Mouse (Mus musculus) limb, embryonic 14.5 days (tissue): ENCODE measurements at regions not wholly inside any gene's neighbourhood (a gene's known extent, or its start where the extent isn't known, plus 50 kb on each side); places are given as distances from the start of the nearest gene placed in this dataset.

Experiments used
- ATAC-seq: fragments of 200-750 bp; cut with Nextera tagmentation; 2 replicates; pipeline ENCODE4 v1.8.0; 2017; ENCODE audit warnings: low read depth, moderate number of reproducible peaks, moderate TSS enrichment; ENCODE audit not compliant: low FRiP score
- DNase-seq: peaks from one replicate; pipeline ENCODE4 v3.0.0-alpha.2; 2015; ENCODE audit warnings: low spot score
- H3K27ac ChIP-seq: fragments of 300-500 bp; sonication (generic); replicated peaks from 2 replicates; pipeline ENCODE4 v1.5.1; 2014; ENCODE audit warnings: low read depth, mild to moderate bottlenecking, low read length, moderate library complexity, mixed read lengths
- H3K27me3 ChIP-seq: fragments of 300-500 bp; sonication (generic); 2 replicates; pipeline ENCODE4 v1.6.1; 2014; ENCODE audit warnings: low read length, mixed read lengths; ENCODE audit not compliant: control insufficient read depth, insufficient read depth
- H3K36me3 ChIP-seq: fragments of 300-500 bp; sonication (generic); 2 replicates; pipeline ENCODE4 v1.6.1; 2014; ENCODE audit warnings: mild to moderate bottlenecking, low read length, moderate library complexity, mixed read lengths; ENCODE audit not compliant: control insufficient read depth, insufficient read depth
- H3K4me1 ChIP-seq: fragments of 300-500 bp; sonication (generic); 2 replicates; pipeline ENCODE4 v1.6.1; 2014; ENCODE audit warnings: antibody characterized with exemption, low read length, mixed read lengths; ENCODE audit not compliant: control insufficient read depth, insufficient read depth
- H3K4me2 ChIP-seq: fragments of 300-500 bp; sonication (generic); replicated peaks from 2 replicates; pipeline ENCODE4 v1.6.1; 2014; ENCODE audit warnings: low read depth, mild to moderate bottlenecking, low read length, moderate library complexity; ENCODE audit not compliant: severe bottlenecking
- H3K4me3 ChIP-seq: fragments of 300-500 bp; sonication (generic); replicated peaks from 2 replicates; pipeline ENCODE4 v1.5.1; 2014; ENCODE audit warnings: low read length
- H3K9ac ChIP-seq: fragments of 300-500 bp; sonication (generic); 2 replicates; pipeline ENCODE4 v1.6.1; 2014; ENCODE audit warnings: mild to moderate bottlenecking, low read depth, low read length, moderate library complexity; ENCODE audit not compliant: severe bottlenecking
- H3K9me3 ChIP-seq: fragments of 300-500 bp; sonication (generic); 2 replicates; pipeline ENCODE4 v1.6.1; 2016; ENCODE audit warnings: low read length; ENCODE audit not compliant: control insufficient read depth
- POLR2A ChIP-seq: fragments of 200-500 bp; IDR thresholded peaks from 2 replicates; pipeline ENCODE4 v1.8.0; 2012; ENCODE audit warnings: inconsistent platforms, mild to moderate bottlenecking, moderate library complexity, borderline replicate concordance; ENCODE audit not compliant: insufficient read depth, insufficient read length; ENCODE audit errors: extremely low read depth
- WGBS: fragments of 180-500 bp; shearing (Covaris S2); extraction: QIAGEN DNeasy Blood & Tissue Kit; methylation state at CpG from one replicate; pipeline ENCODE4 v1.1.7; 2014; 5-methylcytosine and 5-hydroxymethylcytosine counted together

DNA sequence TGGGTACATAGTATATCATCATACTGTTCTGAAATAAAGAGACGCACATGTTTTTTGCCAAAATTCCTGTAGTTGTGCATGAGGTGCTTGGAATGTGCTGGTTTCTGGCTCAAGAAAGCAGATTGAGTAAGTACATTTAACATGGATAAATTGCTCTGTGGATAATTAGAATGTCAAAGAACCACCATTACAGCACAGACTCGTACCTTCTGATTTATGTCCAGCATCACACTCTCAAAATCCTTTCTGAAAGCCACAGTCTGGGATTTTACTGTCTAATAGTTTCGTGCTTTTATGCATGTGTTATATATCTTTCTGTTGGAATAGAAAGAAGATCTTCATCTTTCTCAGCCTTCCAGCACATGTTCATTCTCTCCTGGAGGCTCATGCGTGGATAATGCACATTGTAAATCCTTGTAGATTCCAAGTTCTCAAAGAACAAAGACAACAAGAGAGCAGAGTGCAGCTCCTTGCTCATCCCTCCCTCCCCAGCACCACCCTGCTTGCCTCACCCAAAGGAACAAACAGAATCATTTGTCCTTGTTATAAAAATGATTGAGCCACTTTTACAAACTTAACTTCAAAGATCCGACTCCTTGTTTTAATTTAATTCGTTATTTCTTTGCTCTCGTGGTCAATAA, 348.9 kb upstream of the Ctso start:
- H3K36me3 ChIP-seq = no peaks in the 10 kb centered on the region
- 40% methylated on average over 7 of the region's 7 CpGs for WGBS

DNA sequence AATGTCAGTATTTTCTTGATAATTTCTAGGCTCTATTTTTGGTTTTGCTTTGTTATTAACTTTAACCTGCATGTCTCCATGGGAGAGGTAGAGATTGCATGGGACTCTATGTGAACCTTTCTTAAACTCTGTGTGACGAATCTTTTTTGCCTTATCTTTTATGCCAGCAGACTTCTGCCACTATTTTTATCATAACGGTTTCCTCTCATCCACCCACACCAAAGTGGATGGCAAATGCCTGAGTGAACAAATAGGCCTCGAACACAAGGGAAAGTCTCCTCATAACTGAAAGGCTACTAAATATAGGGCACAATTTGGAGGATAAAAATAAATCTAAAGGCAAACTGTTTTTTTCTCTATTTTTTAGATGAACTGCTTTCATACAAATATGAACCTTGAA, 343.3 kb upstream of the Ctso start:
- Histone ChIP-seq H3K4me2 (no peak overlapping the region), H3K27me3 (no peaks in the 10 kb centered on the region), H3K4me1 (no peaks in the 10 kb centered on the region), H3K9me3 (no peaks in the 10 kb centered on the region), H3K36me3 (no peaks in the 10 kb centered on the region), H3K27ac (no peak overlapping the region), H3K4me3 (no peak overlapping the region), H3K9ac (no peak overlapping the region)
- no peak for ATAC-seq
- no peak for DNase-seq
- WGBS = 89% methylated on average over 3 of the region's 3 CpGs
- TF ChIP-seq POLR2A = no peak

More for the DNA sequence above, 348.9 kb upstream of the Ctso start:
- Histone ChIP-seq H3K9me3 (no peaks in the 10 kb centered on the region), H3K4me3 (no peak overlapping the region), H3K4me2 (no peak overlapping the region), H3K27ac (no peak overlapping the region), H3K27me3 (no peaks in the 10 kb centered on the region), H3K9ac (no peak overlapping the region), H3K4me1 (no peaks in the 10 kb centered on the region)
- no peak for DNase-seq
- TF ChIP-seq POLR2A = no peak
- no peak for ATAC-seq

DNA sequence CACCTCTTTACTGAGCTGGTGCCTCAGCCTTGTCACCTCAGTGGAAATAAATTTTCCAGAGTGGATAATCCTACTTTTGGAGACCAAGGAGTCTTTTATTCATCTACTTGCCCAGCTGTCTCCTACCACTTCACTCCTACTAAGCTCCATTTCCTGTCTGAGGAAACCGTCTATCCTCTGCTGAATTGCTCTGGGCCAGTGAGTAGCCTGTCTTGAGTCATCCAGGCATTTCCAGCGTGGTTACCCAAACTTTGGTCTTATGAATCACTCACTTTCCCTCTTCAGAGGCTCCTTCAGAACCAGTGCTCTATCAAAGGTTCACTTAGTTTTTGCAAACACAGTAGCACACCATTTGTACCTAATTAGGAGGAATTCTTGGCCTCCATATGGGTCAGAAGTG, 303.2 kb upstream of the Ctso start:
- WGBS = 42% methylated on average over 2 of the region's 2 CpGs
- ATAC-seq = no peak

DNA sequence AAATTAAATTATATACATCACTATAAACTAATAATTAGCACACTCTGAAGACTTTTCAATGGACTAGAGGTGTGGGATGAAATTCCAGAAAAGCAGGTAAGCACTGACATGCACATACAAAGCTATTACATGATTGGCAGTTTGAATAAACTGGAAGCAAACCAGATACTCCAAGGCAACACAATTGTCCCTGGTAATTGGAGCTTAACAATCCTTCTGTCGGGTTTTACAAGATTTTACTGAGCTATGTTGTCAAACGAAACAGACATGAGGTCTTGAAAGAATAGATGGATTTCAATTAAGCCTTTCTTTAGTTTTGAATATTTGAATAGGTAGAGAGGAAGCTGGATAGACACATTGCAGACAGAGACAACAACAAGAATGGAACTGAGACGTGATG, 273.9 kb upstream of the Ctso start:
- Histone ChIP-seq H3K4me1 (no peaks in the 10 kb centered on the region), H3K27ac (no peak overlapping the region), H3K36me3 (no peaks in the 10 kb centered on the region), H3K9me3 (no peaks in the 10 kb centered on the region), H3K27me3 (no peaks in the 10 kb centered on the region), H3K4me2 (no peak overlapping the region), H3K4me3 (no peak overlapping the region), H3K9ac (no peak overlapping the region)
- DNase-seq (no peak), ATAC-seq (no peak)
- TF ChIP-seq POLR2A = no peak
- WGBS = 29% methylated on average over 3 of the region's 3 CpGs

More for the DNA sequence above, 303.2 kb upstream of the Ctso start:
- Histone ChIP-seq H3K4me1 (no peaks in the 10 kb centered on the region), H3K36me3 (no peaks in the 10 kb centered on the region), H3K9me3 (no peaks in the 10 kb centered on the region), H3K9ac (no peak overlapping the region), H3K27ac (no peak overlapping the region), H3K4me2 (no peak overlapping the region), H3K4me3 (no peak overlapping the region), H3K27me3 (no peaks in the 10 kb centered on the region)
- TF ChIP-seq POLR2A = no peak
- DNase-seq = no peak

DNA sequence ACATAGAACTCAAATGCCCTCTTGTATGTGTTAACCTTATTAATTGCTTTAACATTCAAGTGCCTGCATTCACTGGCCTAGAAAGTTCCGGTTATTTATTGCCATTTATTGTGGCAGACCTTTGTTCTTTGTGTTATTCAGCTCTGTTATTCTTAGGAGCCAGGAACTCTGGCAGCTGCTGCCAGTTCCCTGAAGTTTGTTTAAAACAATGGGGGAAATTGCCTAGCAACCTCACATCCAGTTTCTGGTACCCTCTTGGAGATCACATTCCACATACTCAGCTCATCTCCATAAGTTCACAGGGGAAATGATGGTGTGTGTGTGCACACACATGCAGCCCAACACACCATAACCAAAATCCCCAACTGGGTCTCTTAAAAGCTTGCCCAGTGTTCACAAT, 270.8 kb upstream of the Ctso start:
- no peak for TF ChIP-seq POLR2A
- no peak overlapping the region for H3K9ac ChIP-seq
- H3K4me1 ChIP-seq = no peaks in the 10 kb centered on the region; the same call in 1 of the 2 replicates
- no peaks in the 10 kb centered on the region for H3K27me3 ChIP-seq
- no peak for ATAC-seq
- WGBS = 17% methylated on average over 1 of the region's 1 CpGs
- H3K4me3 ChIP-seq = no peak overlapping the region
- no peak overlapping the region for H3K27ac ChIP-seq
- no peaks in the 10 kb centered on the region for H3K36me3 ChIP-seq
- no peak overlapping the region for H3K4me2 ChIP-seq
- no peaks in the 10 kb centered on the region for H3K9me3 ChIP-seq
- no peak for DNase-seq
